Mouse (Mus musculus): ENCODE results near the gene Gm10644.
"Not testable (repeated sequence)": the region's sequence is repeated elsewhere in the genome, so short reads cannot be mapped to it uniquely, and the experiment has no call there.

The Gm10644 gene

DNA sequence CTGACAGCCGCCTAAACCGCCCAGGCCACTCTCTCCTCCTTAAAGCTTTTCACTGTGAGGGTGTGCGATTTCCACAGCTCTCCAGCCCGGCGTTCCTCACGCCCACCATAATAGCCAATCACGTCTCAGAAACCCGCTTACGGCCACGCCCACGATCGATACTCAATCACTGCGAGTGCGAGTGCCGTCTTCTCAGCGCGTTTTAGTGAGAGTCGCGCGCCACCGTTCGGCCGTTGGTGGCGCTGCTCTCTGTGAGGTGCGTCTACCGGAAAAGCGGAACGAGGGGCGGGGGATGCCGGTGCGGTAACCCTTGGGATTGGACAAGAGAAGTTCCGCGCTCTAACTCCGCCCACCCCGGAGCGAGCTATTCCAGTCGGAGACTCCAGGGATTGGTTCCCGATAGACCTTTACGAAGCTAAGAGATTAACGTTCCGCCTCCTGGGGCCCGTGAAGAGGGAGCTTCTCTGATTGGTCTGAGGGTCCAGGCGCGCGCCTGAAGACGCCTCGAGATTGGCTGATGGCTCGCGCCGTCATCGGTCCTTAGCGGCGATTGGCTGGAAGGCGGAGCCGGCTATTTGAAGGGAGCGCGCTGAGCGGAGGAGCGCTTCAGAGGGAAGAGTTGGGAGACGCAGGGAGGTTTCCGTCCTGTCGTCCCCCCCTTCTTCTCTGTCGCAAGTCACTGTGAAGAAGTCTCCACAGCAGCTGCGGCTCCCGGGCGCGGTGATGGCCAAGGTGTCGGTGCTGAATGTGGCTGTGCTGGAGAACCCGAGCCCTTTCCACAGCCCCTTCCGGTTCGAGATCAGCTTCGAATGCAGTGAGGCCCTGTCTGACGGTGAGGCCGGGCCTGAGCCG is at the start of gene Gm10644, which contains the start of gene Asf1b:
TSS of gene Gm10644 (minus strand) at position 100 of the 852 bp plus-strand sequence.
TSS of gene Asf1b (plus strand) at position 402 of the 852 bp plus-strand sequence.
- peak; percentile 99 to 100 for DNase-seq

GRCm38 (mm10) chr8:84004533-84005201 is 49.7 kb upstream of the Gm10644 start:
- DNase-seq: peak; percentile 96 to 97

DNA sequence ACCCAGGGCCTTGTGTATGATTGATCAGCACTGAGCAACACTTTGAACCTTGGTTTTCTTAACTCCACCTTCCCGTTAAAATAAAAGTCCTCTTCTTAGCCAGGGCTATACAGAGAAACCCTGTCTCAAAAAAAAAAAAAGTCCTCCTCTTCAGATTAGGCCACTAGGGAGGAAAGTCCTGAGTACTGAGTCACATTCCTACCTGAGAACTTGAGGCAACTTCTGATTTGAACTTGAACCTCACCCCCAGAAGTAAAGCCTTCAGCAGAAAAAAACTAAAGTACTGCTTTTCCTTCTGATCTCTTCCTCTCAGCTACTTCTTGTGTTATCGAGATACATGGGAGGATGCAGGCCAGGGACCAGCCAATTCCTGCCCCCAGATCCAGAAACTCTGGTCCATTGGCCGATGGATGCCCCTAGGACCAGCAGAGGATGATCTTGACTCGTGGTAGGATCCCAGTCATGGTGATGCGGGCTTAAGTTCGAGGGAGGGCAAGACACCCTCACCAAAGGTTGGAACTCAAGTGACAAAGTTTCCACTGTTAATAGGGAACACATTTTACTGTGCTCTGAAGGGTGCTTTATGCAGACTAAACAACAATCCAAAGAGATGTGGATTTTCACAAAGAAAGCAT is 48.7 kb upstream of the Gm10644 start:
- no peak for DNase-seq

DNA sequence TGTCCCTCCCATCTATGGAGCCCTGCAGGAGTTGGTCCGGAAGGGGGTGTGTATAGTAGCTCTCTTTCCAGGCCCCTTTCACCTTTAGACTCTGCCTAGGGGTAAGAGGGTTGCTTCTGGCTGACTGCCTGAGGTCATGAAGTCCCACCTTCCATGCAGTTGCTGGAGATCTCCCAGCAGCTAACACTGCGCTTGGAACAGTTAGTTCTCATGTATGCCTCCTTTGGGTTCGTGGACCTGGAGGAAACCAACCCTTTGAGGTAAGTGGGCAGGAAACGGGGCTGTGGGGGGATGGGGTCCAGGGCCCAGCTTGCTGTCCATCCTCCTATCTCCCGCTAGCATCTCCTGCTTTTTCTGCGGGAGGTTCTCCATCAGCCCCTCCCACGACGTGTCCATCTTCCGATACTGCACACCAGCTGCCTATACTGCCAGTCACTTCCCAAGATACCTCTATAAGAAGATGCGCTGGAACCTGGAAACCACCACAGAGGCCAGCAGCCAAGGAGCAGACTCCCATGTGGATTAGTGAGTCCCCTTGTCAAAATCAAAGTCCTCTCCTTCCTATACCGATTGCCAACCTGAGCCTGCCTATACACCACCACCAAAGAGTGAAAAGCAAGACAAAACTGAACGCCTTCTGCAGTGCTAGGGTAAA is 48.1 kb upstream of the Gm10644 start:
- peak; percentile 65 to 67 for DNase-seq

DNA sequence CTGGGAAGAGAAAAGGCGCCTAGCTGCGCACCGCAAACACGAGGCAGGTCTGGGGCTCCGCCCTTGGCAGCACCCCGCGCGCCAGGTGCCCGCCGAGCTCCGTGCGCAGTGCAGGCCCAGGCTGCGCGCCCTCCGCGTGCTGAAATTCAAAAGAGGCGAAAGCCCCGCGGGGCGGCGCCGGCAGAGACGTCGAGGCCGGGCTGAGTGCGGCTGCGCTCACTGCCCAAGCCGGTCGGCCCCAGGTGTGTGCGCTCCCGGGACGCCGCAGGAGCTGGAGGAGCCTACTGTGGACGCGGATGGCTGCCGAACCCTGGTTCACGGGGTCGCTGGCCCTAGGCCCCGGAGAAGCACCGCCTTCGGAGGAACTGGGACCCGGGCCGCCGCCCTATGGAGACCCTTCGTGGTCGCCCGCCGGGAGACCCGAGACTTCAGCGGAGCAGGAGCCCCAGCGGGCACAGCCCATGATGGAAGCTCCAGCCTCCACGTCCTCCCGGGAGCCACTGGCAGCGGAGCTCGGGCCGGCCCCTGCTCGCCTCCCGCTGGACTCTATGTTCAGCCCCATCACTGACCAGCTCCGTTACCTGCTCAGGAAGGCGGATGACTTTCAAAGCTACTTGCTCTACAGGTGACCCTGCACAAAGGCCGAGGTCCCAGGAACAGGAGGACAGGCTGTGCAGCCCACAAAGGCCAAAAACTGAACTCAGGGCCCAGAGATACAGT is 46.4 kb upstream of the Gm10644 start, which contains the start of gene 1700067K01Rik:
TSS of gene 1700067K01Rik (plus strand) at position 222 of the 720 bp plus-strand sequence.
- no peak for DNase-seq

DNA sequence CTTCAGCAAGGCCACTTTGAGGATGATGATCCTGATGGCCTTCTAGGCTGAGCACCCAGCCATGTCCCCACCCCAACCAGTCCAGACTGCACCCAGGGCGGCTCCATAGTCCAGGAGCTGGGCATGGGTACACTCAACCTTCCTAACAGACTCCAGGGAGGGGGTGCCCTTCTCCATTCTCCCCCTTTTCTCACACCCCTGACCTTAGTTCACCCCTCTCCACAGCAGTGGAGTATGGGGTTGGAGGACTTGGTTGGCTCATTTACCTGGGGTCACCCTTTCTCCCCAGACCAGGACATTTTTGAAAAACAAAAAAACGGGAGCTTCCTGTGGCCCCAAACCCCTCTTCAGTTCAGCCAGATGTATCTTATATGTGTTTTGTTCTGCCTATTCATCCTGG is 44.8 kb upstream of the Gm10644 start:
- no peak for DNase-seq

GRCm38 (mm10) chr8:83999057-83999705 is 44.2 kb upstream of the Gm10644 start:
- no peak for DNase-seq

DNA sequence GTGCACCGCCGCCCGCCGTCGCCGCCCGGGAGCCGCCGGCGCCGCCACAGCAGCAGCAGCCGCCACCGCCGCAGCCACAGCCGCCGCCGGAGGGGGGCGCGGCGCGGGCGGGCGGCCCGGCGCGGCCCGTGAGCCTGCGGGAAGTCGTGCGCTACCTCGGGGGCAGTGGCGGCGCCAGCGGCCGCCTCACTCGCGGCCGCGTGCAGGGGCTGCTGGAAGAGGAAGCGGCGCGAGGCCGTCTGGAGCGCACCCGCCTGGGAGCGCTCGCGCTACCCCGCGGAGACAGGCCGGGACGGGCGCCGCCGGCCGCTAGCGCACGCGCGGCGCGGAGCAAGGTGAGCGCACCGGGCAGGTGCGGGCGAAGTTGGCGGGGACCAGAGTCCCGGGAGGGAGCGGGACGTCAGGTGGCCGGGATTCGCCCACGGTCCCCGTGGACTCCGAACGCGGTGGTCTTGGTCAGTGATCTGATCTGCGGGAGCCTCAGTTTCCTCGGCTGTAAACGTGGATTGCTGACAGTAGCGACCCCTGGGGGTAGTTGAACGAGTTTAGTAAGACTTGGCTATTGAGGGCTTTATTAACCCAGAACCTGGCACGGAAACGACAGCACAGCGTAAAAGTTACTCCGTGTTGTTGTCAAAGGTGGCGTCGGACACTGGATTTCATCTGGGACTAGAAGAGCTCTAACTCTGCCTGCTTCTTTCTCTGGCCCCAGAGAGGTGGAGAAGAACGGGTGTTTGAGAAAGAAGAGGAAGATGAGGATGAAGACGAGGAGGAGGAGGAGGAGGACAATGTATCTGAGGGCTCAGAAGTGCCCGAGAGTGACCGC is 43.4 kb upstream of the Gm10644 start:
- peak; percentile 62 to 71 for DNase-seq

DNA sequence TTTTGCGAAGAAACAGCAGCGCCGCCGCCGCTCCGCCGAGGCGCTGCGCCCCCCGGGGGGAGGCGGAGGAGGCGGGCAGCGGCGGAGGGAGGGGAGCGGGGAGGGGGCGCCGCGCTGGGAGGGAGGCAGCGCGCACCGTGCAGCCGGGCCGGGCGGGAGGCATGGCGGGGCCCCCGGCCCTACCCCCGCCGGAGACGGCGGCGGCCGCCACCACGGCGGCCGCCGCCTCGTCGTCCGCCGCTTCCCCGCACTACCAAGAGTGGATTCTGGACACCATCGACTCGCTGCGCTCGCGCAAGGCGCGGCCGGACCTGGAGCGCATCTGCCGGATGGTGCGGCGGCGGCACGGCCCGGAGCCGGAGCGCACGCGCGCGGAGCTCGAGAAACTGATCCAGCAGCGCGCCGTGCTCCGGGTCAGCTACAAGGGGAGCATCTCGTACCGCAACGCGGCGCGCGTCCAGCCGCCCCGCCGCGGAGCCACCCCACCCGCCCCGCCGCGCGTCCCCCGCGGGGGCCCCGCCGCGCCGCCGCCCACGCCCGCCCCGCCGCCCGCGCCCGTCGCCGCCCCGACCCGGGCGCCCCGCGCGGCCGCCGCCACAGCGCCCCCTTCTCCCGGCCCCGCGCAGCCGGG is 42.6 kb upstream of the Gm10644 start, which contains the start of gene Samd1:
TSS of gene Samd1 (plus strand) at position 162 of the 631 bp plus-strand sequence.
- DNase-seq: peak in 1 of 2 experiments; percentile 54

DNA sequence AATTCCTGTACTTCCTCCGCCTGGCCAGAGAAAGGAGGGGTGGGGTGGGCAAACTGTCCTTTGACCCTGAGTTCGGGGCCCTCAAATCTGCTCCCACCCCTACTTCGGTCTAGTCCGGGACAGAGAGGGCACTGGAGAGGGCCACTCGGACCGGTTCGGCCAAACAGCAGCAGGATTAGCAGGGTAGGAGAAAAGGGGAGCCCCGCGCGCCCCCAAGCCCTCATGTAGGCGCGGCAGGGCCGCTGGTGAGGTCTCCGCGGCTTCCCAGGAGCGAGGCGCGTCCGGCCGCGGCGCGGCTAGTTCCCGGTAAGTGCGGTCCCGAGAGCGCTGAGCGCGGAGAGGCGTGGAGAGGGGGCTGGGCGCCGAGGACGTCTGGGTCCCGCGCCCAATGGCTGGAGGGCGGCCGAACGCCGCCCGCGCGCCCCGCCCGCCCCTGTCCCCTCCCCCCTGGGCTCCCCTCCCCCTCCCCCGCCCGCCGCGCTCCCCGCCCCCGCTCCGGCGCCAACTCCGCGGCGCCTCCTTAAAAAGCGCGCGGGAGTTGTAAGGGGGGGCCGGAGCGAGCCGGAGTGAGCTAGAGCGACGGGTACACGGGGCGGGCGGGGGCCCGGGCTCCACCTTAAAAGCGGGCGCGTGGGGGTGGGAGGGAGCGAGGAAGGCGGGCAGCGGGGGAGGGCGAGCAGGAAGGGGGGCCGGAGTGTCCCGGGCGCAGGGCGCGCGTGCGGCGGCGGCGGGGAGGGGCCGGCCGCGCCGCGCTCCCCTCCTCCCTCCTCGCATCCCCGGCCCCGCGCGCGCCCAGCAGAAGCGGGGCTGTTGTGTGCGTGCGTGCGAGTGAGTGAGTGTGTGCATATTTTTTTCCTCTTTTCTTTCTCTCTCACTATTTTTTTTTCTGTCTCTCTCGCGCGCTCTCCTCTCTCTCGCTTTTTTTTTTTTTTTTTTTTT is 41.8 kb upstream of the Gm10644 start:
- DNase-seq: peak; percentile 82 to 86

GRCm38 (mm10) chr8:83995973-83996372 is 41.0 kb upstream of the Gm10644 start:
- DNase-seq: no peak

GRCm38 (mm10) chr8:83994030-83994429 is 39.0 kb upstream of the Gm10644 start:
- DNase-seq: no peak

DNA sequence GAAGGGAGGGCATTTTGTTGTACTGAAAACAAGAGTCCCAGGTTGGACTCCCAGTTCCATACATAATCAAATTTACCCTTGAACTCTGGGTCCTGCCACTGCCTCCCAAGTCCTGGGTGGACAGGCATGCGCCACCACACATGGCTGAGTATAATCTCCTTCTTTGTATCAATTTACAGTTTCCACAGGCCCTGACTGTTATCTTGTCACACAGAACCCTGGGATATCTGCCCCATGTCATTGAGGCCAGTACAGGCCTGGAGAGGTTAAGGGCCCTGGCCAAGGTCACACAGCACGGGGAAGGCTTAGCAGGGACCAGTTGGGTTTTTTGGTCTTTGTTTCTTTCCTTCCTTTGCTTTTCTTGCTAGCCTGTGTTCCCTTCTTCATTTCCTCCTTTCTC is 37.5 kb upstream of the Gm10644 start:
- DNase-seq: no peak

DNA sequence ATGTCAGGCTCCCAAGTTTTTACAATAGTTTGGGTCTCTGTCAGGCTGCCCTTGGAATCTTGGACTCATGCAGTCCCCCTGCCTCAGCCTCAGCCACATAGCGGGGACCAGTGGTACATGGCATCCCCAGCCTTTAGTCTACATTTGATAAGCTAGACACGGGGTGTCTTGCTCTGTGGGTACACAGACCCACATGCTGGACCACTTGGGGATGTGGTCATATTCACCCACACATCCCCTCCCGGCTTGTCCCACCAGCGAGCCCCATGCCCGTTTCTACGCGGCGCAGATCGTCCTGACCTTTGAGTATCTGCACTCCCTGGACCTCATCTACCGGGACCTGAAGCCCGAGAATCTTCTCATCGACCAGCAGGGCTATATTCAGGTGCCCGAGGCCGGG is 35.2 kb upstream of the Gm10644 start:
- DNase-seq: no peak

- DNase-seq: no peak
Measured at GRCm38 (mm10) chr8:83989243-83989642, 34.2 kb upstream of the Gm10644 start.

GRCm38 (mm10) chr8:83983222-83983621 is 28.2 kb upstream of the Gm10644 start:
- not testable (repeated sequence) for DNase-seq

DNA sequence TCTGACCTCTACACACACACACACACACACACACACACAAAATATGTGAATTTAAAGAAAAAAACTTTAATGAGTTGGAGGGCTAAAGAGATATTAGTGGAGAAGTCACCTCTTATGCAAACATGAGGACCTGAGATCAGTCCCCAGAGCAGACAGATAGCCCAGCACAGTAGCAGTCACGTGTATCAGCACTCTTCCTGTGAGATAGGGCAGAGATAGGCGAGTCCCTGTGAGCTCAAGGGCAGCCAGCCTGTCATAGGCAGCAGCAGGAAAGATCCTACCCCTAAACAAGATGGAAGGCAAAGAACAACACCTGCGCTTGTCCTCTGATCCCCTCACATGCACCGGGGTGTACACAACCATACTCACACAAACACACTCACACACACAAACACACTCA is 27.4 kb upstream of the Gm10644 start:
- DNase-seq: no peak

DNA sequence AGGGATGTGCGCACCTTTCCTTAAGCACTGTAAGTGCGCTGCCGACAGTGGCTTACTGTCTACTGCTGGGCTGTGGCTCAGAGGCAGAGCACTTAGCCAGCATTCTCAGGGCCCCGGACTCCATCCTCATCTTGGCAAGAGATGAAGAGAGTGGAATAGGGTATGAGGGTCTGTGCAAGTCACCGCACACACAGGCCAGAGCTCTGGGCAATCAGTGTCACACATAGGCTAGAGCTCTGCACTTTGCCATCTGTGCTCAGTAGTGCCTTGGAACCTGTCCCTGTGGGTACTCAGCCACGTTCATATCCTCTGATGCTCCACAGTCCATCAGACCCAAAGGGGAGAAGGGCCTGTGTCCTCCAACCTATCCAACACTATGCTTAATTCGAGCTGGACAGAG is 26.5 kb upstream of the Gm10644 start:
- no peak for DNase-seq

DNA sequence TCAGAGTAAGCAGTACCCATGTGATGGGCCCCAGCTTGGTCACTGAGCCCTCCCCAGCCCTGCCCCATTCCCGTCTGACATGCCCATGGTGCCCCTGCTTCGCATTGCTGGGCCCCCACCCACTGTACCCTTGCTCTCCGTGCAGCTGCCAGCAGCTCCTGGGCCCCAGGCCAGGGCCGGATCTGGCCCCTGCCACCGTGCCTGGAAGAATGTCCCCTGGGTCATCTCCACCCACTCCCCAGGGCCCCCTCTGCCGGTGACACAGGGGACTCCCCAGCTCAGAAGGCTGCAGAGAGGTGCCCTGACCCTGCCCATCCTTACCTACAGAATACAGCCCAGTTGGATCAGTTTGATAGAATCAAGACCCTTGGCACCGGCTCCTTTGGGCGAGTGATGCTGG is 25.8 kb upstream of the Gm10644 start:
- DNase-seq: no peak

Measured in kidney, adult 8-10 months (tissue).